Mouse (Mus musculus): ENCODE measurements around the gene Gng8. TPM values are rescaled to one million over a fixed set of nuclear protein-coding genes. Genes with fewer than 3 reads are reported as not detected.

Gene Gng8
- total and polyA plus RNA-seq, 3 experiments, result 0.39 to 2.2 TPM; not detected in 1

DNA sequence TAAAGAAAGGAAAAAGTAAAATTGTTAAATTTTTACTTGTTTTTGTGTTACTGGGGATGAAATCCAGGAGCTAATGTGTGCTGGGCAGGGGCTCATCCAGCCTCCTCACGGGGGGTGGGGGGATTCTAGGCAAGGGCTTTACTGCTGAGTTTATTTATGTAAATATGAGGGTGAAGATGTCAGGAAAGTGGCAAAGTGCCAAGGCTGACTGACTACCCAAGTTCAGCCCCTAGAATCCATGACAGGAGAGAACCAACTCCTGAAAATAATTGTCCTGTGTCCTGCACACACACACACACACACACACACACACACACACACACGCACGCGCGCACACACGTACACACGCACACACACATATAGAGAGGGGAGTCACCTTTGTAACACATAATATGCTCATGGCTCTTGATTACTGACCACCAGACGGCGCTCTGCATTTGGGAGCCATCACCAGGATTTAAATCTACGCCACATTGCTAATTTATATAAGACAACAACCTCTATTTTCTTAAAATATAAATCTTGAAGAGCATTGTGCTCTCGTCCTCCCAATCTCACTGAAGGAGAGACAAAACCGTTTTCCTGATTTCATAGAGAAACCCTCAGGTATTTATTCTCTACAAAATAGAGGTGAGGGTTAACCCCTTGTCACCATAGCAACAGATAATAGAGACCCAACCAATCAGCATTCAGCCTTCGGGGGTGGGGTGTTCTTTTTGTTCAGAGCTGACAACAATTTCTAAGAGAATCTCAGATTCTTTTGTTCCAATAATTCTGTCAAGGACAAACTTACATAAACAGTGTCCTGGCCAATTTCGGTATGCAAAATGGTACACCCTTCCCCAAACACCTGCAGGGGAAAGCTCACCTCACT is 41.4 kb downstream of the Gng8 start (continued):
- TF ChIP-seq POLR2AphosphoS5 (IDR thresholded peaks at IDR 0.05; ENCODE audit: borderline replicate concordance, low read depth, low read length) (no peak), MYB (IDR thresholded peaks at IDR 0.05; ENCODE audit: low read depth, low read length) (no peak), CHD1 (IDR thresholded peaks at IDR 0.05; ENCODE audit: low read depth, low read length) (no peak), E2F4 (IDR thresholded peaks at IDR 0.05; ENCODE audit: borderline replicate concordance, low read depth, low read length) (no peak), CHD2 (IDR thresholded peaks at IDR 0.05; ENCODE audit: low read length) (no peak), MAZ (IDR thresholded peaks at IDR 0.05; ENCODE audit: low read depth, low read length) (no peak), TAL1 (IDR thresholded peaks at IDR 0.05; ENCODE audit: low read length) (no peak), TCF12 (IDR thresholded peaks at IDR 0.05; ENCODE audit: low read depth, low read length) (no peak), MAFK (IDR thresholded peaks at IDR 0.05; ENCODE audit: borderline replicate concordance, low read depth, low read length) (no peak), USF2 (IDR thresholded peaks at IDR 0.05; ENCODE audit: borderline replicate concordance in 1 of 2, insufficient read depth in 1 of 2, low read depth in 1 of 2, low read length in 2 of 2) (no peak), MEF2A (IDR thresholded peaks at IDR 0.05; ENCODE audit: extremely low read depth, insufficient replicate concordance, low read depth, low read length, poor library complexity, severe bottlenecking) (no peak), NELFE (IDR thresholded peaks at IDR 0.05; ENCODE audit: low read depth, low read length) (no peak), JUND (IDR thresholded peaks at IDR 0.05; ENCODE audit: low read depth, low read length) (no peak), TBP (IDR thresholded peaks at IDR 0.05; ENCODE audit: low read depth, low read length) (no peak), POLR2AphosphoS2 (IDR thresholded peaks at IDR 0.05; ENCODE audit: low read length) (no peak), BHLHE40 (IDR thresholded peaks at IDR 0.05; ENCODE audit: borderline replicate concordance, low read depth, low read length) (no peak), ZNF384 (IDR thresholded peaks at IDR 0.05; ENCODE audit: low read depth, low read length) (no peak), USF1 (IDR thresholded peaks at IDR 0.05; ENCODE audit: low read depth, low read length) (no peak), ZC3H11A (IDR thresholded peaks at IDR 0.05; ENCODE audit: low read depth, low read length) (peak; percentile 41; the same call in 1 of the 2 replicates)

DNA sequence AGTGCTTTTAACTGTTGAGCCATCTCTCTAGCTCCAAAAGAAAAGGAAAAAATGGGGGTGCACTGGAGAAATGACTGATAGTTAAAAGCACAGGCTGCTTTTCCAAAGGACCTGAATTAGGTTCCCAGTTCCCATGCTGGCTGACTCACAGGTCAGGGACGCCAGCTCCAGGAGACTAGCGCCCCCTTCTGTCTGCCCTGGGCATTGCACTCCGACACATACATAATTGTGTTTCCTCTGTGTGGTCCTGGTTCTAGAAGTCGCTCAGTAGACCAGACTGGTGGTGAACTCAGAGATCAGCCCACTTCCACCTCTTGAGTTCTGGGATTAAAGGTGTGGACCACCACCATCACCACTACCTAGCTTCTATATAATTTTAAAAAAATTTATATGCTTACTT is 45.7 kb downstream of the Gng8 start:
- no peaks in the 10 kb centered on the region for H3K79me2 ChIP-seq (ENCODE audit: control insufficient read depth, insufficient read depth, low read length, poor library complexity)
- no peak overlapping the region for H3K9ac ChIP-seq (ENCODE audit: control insufficient read depth, low read depth, low read length, poor library complexity, severe bottlenecking)
- H3K4me3 ChIP-seq (ENCODE audit: control insufficient read depth in 1 of 2, insufficient read depth in 1 of 2, low read depth in 2 of 2, low read length in 2 of 2), result no peak overlapping the region
- no peak overlapping the region for H3K27ac ChIP-seq (ENCODE audit: control insufficient read depth, low read depth, low read length)
- no peaks in the 10 kb centered on the region for H3K9me3 ChIP-seq (replicated peaks; ENCODE audit: insufficient read depth, low read length)
- TF ChIP-seq ZNF384 (IDR thresholded peaks at IDR 0.05; ENCODE audit: low read depth, low read length) (no peak), RCOR1 (IDR thresholded peaks at IDR 0.05; ENCODE audit: low read depth, low read length) (no peak), ZC3H11A (IDR thresholded peaks at IDR 0.05; ENCODE audit: low read depth, low read length) (no peak), E2F4 (IDR thresholded peaks at IDR 0.05; ENCODE audit: borderline replicate concordance, low read depth, low read length) (no peak), SIN3A (IDR thresholded peaks at IDR 0.05; ENCODE audit: low read length) (no peak), CTCF (IDR thresholded peaks at IDR 0.05 in 2 of 3, conservative IDR thresholded peaks at IDR 0.05 in 1 of 3; ENCODE audit: control insufficient read depth in 1 of 3, insufficient read depth in 1 of 3, low read depth in 2 of 3, low read length in 3 of 3, poor library complexity in 1 of 3, severe bottlenecking in 1 of 3) (peak; percentile 72 to 93 (median 80)), EP300 (IDR thresholded peaks at IDR 0.05; ENCODE audit: low read depth in 1 of 2, low read length in 2 of 2) (no peak), NELFE (IDR thresholded peaks at IDR 0.05; ENCODE audit: low read depth, low read length) (no peak), MAFK (IDR thresholded peaks at IDR 0.05; ENCODE audit: borderline replicate concordance, low read depth, low read length) (no peak), MYC (IDR thresholded peaks at IDR 0.05; ENCODE audit: low read depth, low read length) (no peak), JUND (IDR thresholded peaks at IDR 0.05; ENCODE audit: low read depth, low read length) (no peak), TAL1 (IDR thresholded peaks at IDR 0.05; ENCODE audit: low read length) (no peak), ZKSCAN1 (IDR thresholded peaks at IDR 0.05; ENCODE audit: low read depth, low read length) (no peak), MXI1 (IDR thresholded peaks at IDR 0.05; ENCODE audit: low read depth, low read length) (no peak), ZMIZ1 (IDR thresholded peaks at IDR 0.05; ENCODE audit: low read depth, low read length) (no peak), SMC3 (IDR thresholded peaks at IDR 0.05; ENCODE audit: low read depth, low read length) (peak; percentile 27; the same call in 1 of the 2 replicates)
- H3K36me3 ChIP-seq (ENCODE audit: control insufficient read depth in 1 of 2, insufficient read depth in 2 of 2, low read length in 2 of 2), result no peaks in the 10 kb centered on the region
- H3K27me3 ChIP-seq (ENCODE audit: control insufficient read depth in 1 of 2, insufficient read depth in 2 of 2, low read length in 2 of 2), result no peaks in the 10 kb centered on the region
- H3K4me1 ChIP-seq (ENCODE audit: control insufficient read depth in 1 of 2, insufficient read depth in 2 of 2, low read length in 2 of 2), result no peaks in the 10 kb centered on the region; a peak in 1 of 4 replicates
- peak; percentile 60 for DNase-seq (ENCODE audit: low read depth, low spot score)

Measured in MEL (cell line).